Mouse (Mus musculus) gastrocnemius, postnatal 25 days (tissue): ENCODE measurements at regions not wholly inside any gene's neighbourhood (a gene's known extent, or its start where the extent isn't known, plus 50 kb on each side); places are given as distances from the start of the nearest gene placed in this dataset.
A peak's percentile ranks its signal among the peaks of the same experiment; 100 is the strongest.

ENCODE experiments used
- DNase-seq: peaks from one replicate; pipeline ENCODE4 v3.0.0; 2022

DNA sequence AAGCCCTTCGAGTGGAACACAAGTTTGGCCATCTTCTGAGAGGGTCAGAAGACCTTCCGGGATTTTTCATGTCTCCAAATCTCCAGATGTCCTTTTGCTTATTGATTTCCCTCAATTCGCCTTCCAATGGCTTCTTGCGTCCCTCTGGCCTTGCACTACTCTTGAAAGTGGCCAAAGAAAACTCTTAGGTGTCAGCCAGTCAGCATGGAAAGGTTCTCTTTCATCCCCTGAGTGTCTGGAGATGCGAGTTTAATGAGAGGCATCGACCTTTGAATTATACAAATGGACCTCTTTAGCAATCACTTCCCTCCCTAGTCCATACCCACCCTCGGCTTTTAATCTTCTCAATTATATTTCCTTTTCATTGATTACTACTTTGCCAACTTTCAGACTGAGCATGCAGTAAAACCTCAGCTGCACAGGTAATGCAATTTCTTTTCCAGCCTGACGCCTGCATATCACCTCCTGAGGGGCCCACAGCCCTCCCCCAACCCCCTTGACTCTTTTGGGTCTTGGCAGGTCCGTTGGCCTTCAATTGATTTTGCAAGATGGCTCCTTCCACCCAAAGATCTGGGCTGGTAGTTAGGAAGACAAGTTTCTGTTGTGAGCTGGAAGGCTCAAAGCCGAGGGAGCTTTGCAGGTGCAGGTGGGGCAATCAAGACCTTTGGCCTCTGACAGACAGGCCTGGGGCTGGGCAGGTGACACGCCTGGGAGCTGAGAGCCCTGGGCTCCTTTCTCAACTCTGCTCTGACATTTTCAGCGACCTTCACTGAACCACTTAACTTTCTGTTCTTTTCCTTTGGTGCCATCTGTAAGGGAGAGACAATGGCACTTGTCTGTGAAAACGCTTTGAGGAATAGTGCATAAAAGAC lies 461.8 kb downstream of the Ccdc171 start:
- DNase-seq = no peak

DNA sequence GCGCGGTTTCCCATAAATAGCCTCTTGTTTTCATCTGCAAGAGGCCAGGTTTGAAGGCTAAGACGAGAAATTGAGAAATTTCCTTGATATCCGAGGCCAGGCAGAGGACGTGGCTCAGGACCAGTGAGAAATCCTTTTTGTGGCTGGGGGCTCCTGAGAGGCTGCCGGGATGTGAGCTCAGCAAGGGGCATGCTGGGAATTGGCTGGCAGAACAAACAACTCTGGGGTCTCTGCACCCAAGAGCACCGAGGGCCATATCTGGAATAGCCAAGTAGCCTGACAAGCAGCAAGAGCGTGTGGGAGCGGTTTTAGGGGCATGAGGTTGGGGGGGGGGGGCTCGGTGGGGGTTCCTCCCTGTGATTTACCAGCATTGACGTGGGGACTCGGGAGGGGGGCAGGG lies 462.5 kb downstream of the Ccdc171 start:
- no peak for DNase-seq

DNA sequence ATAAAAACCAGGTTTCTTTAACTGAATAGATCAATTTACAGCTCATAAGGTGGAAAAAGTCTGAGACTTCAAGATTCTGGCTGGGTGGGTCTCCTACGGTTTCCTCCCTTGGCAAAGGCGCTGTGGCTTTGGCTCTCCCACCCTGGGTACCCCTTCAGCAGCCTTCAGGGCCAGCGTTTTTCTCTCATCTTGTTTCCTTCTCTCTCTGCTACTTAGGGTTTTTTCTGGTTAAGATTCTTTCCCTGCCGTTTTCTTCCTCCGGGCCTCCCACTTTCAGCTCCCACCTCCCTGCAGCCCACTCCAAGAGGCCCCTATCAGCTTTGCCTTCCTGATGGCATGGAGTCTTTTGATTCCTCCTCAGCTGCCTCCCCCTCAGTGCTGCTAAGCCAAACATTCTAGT lies 463.0 kb downstream of the Ccdc171 start:
- no peak for DNase-seq

DNA sequence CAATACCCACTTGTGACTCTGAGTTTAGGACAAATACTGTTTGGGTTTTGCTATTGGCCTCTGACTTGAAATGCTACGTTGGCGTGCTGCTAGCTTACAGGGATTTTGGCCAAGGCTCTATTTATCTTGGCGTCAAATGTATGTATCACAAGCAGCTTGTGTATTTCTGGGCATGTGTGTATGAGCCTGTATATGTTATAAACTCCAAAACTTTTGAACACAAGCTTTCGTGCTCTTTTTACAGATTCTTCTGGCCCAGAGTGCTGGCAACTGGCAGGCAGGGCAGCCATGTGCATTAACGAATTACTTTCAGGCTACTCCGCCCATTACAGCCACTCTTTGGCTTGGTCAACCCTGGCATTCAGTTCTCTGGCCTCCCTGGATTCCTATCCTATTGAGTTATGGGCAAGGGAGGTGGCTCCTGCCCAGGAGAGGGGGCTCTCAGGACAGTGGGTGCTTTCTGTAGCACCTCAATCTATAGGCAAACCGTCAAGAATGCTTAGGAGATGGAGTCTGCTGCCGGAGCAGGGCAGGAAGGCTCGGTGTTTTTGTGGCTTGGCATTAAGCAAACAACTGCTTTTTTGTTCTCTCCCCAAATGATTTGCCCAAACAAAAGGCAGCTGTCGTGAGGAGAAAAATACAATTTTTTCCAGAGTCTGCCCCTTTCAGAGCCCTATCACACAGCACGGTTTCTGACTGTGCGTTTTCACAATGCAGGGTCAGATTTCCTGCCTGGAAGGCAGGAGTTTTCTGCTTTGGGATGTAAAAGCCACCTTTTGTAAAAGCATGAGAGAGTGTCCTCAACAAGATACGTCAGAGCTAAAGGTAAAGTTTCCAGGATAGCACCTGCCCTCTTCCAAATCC lies 465.0 kb downstream of the Ccdc171 start:
- DNase-seq = no peak

DNA sequence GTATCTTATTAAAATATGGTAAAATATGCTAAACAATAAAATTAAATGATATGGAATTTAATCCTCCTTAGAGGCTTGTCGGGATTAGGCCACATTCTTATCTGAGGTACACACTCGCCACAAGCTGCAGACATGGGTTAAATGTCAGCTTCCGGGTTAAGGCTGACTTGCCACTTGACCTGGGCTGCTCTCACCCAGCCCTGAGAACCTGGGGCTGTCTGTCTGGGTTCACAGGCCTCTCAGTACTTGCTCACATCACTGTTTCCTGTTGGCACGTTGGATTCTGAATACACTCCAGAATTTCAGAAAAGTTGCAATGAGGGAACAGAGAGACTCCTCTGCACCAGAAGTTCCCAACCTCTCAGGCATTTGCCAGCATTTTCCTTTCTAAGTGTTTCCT lies 465.9 kb downstream of the Ccdc171 start:
- no peak for DNase-seq

DNA sequence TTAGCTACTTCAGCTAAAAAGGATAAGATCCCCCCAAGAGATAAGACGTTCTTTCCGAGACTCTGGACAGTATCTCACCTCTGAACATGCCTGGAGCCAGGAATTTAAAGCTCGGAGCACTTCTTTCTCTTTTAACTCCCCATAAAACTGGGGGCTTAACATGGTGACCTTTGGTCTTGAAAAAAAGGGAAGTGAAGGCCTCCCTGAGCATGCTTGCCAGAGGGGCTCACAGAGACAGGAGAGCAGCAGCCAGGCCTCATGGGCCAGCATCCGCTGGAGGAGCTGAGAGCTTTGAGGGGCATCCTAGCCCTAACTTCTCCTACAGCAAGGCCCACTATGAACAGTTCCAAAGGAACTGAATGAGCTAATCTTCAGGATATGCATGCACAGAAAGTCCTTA lies 471.7 kb downstream of the Ccdc171 start:
- DNase-seq = no peak

DNA sequence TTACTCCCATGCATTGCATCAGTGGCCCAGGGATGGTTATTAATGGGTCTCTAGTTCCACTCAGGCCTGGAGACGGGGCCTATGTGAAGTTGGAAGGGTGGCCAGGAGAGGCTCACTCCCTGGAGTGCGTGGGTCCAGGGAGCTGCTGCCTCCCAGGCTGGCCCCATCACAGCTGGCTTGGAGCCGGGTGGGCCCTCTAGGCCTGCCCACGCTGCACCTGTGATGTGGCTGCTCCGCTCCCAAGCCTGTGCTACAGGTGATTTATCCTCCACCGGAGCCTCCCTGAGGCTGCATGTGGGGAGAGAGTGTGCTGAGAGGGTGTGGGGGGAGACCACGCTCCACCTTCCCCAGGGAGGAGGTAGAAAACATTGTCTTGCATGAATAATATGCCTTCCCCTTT lies 476.3 kb downstream of the Ccdc171 start:
- no peak for DNase-seq

DNA sequence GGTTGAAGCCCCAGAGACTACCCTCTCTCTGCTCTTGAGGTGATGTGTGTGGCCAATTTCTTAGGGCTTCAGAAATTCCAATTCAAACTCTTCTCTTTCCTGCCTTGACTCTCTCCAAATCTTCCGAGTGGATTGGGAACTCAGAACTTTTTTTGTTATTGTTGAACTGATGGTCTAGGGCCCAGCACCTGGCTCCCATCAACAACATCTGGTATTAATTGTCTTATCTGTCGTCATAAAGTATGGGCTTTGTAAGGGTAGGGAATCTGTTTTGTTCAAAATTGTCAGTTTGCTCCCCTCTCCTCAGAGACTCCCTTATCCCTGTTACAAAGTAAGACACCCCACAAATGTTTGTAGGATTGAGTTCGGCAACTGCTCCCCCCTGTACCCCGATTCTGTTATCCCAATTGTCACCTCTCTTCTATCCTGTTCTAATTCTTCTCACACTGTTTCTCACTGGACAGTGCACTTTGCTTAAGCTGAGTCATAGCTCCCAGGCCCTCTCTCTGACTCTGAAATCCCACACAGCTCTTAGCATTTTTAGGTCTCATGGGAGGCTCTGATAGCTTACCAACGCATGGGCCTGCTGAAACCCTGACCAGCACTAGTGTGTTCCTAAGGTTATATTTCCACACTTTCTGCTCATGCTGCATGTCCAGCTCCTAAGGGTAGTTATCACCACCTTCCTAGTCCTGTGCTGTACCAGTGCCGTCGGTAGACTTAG lies 478.9 kb downstream of the Ccdc171 start:
- DNase-seq = peak; percentile 19

DNA sequence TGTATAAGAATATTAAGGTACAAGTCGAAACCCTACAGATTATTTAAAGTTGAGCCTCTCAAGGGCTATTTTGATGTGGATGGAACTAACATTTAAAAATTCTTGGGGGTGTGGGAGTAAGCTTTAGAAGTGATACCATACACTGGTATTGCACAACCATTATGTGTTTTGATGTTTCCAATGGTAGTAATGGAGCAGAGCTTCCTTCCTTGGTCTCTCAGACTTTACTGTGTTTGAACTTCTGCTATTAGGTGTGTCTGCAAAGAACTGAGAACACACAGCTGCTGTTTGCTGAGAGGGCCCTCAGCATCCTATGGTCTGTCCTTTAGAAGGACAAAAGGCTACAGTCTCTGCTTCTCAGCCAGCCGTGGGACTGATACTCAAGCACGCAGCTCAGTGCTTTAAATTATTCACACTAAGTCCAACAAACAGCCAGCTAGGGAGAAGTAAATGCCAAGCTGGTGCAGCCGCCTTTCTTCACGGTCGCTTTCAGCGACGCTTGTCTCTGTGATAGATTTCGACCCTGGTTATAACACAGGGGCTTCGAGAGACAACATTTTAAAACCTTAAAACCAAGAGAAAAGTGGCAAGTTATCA lies 479.5 kb downstream of the Ccdc171 start:
- DNase-seq = no peak

DNA sequence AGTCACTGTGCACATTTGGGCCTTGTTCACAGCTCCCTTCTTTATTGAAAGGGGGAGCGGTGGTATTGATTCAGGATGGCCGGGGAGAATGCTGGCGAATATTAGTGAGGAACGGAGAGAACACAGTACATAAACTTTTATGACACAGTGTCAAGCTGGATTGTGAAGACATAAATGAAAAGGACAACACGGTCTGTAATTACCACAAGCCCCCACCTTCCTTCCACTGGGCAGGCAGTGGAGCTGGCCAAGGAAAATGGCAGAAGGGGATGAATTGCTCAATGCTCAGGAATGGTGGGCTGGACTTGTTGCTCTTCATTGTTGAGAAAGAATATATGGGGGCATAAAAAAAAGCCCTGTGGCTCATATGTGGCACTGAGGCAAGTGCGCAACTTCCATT lies 486.6 kb downstream of the Ccdc171 start:
- DNase-seq = no peak

DNA sequence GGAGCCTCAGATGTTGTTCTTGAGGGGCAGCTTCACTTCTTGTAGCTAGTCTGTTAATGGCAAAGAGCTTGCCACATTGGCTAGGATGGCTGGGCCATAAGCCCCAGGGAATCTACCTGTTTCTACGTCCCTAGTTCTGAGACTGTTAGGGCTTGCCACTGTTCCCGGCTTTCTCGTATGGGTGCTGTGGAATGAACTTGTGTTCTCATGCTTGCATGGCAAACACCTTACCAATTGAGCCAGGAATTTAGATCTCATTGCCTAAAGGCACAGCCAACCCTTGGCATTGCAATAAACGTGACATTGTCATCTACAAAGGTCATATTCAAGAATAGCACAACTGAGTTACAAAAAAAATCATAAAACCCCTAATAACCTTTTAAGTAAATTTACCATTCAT lies 489.8 kb downstream of the Ccdc171 start:
- no peak for DNase-seq

DNA sequence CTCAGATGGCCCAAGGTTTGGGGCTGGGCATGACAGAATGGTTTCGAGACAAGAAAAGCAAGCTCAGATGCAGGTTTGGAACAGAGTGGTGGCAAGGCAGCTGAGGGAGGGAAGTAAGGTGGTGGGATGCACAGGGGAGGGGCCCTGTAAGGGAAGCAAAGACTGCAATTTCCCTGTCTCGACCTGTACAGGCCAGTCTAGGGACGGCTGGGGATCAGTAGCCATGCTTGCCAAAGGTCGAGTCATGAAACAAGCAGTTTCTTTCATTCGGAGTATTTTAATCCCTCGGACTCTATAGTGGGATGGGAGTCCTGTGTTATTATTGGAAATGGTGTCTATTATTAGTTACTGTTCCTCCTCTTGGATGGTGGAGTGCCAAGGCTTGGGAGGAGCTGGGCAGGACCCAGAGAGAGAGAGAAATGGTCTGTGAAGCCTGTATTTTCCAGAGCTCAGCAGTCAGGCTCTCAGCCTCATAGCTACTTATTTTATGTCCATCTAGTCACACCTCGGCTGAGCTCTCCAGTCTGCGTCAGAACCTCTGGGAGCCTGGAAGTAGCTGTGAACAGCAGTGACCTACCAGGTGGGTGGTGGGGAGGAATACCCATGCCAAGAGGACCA lies 490.3 kb downstream of the Ccdc171 start:
- DNase-seq = peak; percentile 62

DNA sequence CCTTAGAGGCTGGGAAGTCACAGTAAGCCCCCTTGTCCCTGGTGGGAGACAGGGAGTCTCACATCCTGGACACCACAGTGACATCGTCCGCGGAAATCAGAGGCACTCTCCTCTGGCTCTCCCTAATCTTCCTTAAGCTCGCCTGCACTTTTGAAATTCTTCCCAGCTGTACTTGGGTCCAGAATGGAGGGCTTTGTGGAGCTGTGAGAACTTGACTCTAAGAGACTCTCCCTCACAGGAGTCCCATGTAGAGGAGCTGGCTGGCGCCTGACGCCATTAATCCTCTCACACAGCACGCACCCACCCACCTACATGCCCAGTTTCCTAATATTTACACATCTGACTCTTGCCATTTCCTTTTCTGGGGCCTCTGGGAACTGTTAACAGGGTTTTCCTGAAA lies 492.8 kb downstream of the Ccdc171 start:
- no peak for DNase-seq

DNA sequence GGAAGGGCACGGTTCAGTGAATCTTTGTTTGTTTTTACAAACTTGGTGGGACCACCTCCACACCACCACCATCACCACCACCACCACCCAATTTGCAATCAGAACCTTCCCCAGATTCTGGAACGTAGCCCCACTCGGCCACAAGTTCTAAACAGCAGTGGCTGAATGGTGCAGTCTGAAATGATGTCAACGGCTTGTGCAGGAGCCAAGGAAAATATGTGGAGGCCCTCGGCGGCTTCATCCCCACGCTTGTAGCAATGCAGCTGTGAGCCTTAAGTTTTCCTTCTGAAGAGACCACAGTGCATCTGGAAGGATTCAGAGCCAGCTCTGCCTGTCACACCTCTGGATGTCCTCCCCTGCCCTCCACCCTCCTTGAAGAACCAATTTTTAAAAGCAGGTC lies 493.4 kb downstream of the Ccdc171 start:
- peak; percentile 22 for DNase-seq

DNA sequence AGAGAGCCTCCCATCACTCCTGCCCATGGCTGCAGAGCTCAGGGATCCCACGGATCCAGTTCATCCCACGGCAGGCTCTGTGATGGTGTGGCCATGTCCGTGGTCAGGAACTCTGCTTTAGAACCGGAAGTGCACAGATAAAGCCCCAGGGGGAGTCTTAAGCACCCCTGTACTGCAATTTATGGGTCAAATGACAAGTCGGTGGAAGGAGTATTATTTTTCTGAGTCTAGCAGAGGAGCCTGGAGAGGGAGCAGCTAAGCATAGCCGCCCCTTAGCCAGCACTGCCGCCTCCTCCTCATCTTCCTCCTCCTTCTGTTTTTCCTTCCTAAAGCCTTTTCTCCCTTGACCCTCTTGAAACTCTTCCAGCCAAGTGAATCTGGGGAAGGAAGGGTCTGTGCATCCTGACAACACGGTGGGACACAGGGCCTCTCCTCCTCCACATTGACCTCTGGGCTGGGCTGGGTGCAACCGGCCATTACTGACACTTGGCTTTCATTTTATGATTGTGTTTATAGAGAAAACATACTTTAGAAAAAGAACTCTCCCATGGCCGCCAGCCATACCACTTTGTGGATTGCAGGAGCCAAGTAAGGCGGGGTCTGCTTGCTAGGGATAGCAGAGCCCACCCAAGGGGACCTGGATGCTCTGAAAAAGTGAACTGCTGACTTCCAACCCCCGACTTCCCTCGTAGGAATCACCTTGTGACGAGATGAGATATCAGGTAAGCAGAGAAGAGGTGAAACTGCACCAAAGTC lies 494.3 kb downstream of the Ccdc171 start:
- no peak for DNase-seq

DNA sequence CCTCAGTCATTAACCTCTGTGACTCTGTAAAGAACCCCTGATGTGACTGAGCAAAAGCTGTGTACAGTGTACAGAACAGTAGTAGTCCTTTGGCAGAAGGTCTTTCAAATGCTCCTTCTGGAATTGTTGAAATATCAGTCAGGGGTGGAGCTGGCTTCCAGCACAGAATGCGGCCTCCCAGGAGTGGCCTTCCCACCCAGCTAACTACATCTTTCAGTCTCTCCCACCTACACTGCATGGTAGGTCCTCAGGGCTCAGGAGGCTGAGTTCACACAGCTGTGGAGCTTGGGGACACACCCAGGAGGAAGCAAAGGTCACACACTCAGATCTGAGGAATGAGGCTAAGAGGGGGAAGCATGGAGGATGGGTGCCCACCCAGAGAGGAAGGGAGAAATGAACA lies 495.3 kb downstream of the Ccdc171 start:
- no peak for DNase-seq

DNA sequence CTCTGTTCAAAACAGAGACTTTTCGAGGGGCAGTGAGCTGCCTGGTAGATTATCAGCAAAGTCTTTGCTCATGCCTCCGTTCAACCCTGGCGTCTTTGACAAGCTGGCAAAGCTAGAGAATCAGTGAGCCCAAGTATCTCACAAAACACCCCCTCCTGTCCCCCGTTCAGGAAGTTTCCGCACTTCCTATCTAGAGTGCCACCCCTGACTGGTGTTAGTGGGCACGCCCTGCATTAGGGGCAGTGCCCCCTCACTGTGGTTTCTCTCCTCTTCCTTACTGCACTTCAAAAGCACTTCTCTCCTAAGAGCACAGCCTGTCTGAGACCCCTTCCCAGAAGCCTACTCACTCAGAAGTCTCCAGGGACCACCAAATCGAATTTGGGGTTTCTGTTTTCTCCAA lies 497.0 kb downstream of the Ccdc171 start:
- no peak for DNase-seq

DNA sequence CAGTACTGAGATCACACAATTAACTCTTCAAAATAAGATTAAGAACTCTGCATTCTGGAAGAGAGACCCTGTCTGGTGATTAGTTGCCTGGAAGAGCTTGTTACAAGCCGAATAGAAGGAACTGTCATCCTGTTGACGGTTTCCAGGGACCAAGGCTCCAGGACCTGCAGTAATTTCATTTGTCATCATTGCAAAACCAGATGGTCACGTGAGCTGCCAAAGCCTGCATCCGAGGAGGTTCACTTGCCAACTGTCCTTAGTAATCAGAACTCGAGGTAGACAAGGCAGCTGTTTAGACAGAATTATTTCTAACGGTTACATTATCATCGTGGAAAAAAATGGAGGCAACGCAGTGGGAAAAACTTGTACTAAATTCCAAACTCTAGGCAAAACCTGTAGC lies 500.8 kb downstream of the Ccdc171 start:
- no peak for DNase-seq

DNA sequence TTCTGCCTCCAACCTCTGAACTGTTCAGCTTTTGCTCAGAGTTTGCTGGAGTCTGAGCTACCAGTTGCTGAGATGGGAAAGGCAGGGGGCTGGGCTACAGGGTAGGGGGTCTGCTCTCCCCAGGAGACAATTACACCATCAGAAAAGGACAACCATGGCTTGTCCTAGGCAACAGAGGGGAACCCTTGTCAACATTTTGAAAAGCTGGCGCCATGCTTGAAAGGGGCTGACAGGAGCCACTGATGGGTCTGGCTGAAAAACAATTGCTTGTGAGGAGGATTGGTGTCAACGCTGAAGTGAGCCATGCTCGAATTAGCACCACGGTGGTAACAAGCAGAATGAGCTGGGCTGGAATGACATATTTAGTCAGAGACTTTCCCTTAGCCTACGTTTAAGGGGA lies 502.8 kb downstream of the Ccdc171 start:
- no peak for DNase-seq

DNA sequence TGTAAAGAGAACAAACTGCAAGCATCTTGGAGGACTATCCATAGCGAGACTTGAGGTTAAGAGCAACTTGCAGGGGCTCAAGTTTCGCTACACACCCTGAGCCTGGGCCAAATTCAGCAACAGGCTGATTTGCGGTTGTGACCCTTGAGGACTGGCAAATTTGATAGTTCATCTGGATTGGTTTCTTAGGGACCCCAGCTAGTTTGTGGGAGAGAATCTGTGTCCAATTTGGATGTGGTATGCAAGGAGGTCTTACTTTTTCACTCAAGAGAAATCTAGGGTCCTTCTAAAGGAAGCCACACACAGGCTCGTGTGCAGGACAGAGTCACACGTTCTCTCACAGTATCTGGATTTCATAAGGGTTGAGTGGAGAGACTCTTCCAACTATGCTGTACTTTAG lies 505.6 kb downstream of the Ccdc171 start:
- DNase-seq = no peak

DNA sequence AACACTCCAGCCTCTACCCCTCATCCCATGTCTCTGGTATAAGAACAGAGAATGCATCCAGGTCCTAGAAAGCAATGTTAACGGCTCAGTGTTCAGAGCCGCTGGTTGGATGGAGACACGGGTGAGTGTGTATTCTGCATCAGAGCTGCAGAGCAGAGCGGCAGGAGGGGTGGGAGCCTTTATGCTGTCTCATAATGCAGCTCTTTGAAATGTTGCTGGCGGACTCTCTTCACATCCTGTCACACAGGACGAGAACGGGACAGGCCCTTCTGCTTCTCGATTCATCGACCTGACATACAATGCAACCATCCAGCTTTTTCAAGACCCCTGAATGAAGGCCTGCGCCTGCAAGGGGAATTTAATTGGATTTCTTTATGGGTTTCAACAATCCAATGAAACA lies 507.2 kb downstream of the Ccdc171 start:
- DNase-seq = no peak
